Mouse (Mus musculus) midbrain, embryonic 13.5 days (tissue): ENCODE measurements around the gene Speer4f2. TPM values are rescaled to one million over a fixed set of nuclear protein-coding genes. Genes with fewer than 3 reads are reported as not detected.

Source experiments
- ATAC-seq: fragments of 200-750 bp; cut with Nextera tagmentation; 2 replicates; pipeline ENCODE4 v1.8.0; 2017; ENCODE audit warnings: mild to moderate bottlenecking, moderate TSS enrichment, moderate library complexity
- H3K27ac ChIP-seq: fragments of 300-500 bp; sonication (generic); 2 replicates; pipeline ENCODE4 v1.5.1; 2015; ENCODE audit warnings: inconsistent platforms, mild to moderate bottlenecking, moderate library complexity
- H3K27me3 ChIP-seq: fragments of 300-500 bp; sonication (generic); 2 replicates; pipeline ENCODE4 v1.6.1; 2015; ENCODE audit warnings: mild to moderate bottlenecking, inconsistent platforms
- H3K36me3 ChIP-seq: fragments of 300-500 bp; sonication (generic); 2 replicates; pipeline ENCODE4 v1.6.1; 2015; ENCODE audit warnings: mild to moderate bottlenecking, inconsistent platforms
- H3K4me1 ChIP-seq: fragments of 300-500 bp; sonication (generic); replicated peaks from 2 replicates; pipeline ENCODE4 v1.6.1; 2015; ENCODE audit warnings: inconsistent platforms
- H3K4me2 ChIP-seq: fragments of 300-500 bp; sonication (generic); replicated peaks from 2 replicates; pipeline ENCODE4 v1.6.1; 2015; ENCODE audit warnings: moderate library complexity, mild to moderate bottlenecking, inconsistent platforms
- H3K4me3 ChIP-seq: fragments of 300-500 bp; sonication (generic); replicated peaks from 2 replicates; pipeline ENCODE4 v1.5.1; 2015; ENCODE audit warnings: mild to moderate bottlenecking, inconsistent platforms
- H3K9ac ChIP-seq: fragments of 300-500 bp; sonication (generic); replicated peaks from 2 replicates; pipeline ENCODE4 v1.6.1; 2015; ENCODE audit warnings: mild to moderate bottlenecking, inconsistent platforms
- H3K9me3 ChIP-seq: fragments of 300-500 bp; sonication (generic); 2 replicates; pipeline ENCODE4 v1.6.1; 2016; ENCODE audit warnings: mild to moderate bottlenecking, inconsistent platforms
- WGBS: fragments of 180-500 bp; shearing (Covaris S2); methylation state at CpG from one replicate; pipeline ENCODE4 v1.1.7; 2015; 5-methylcytosine and 5-hydroxymethylcytosine counted together
- polyA plus RNA-seq: library from polyadenylated mRNA; unstranded; fragments of >200 nt; fragmentation: Nextera tagmentation; extraction: Ambion mirVana; gene quantifications from 2 replicates; pipeline ENCODE4 v1.2.1, GENCODE M21; 2015

Gene Speer4f2
- polyA plus RNA-seq, 1 experiment from 2014 or later: not detected

DNA sequence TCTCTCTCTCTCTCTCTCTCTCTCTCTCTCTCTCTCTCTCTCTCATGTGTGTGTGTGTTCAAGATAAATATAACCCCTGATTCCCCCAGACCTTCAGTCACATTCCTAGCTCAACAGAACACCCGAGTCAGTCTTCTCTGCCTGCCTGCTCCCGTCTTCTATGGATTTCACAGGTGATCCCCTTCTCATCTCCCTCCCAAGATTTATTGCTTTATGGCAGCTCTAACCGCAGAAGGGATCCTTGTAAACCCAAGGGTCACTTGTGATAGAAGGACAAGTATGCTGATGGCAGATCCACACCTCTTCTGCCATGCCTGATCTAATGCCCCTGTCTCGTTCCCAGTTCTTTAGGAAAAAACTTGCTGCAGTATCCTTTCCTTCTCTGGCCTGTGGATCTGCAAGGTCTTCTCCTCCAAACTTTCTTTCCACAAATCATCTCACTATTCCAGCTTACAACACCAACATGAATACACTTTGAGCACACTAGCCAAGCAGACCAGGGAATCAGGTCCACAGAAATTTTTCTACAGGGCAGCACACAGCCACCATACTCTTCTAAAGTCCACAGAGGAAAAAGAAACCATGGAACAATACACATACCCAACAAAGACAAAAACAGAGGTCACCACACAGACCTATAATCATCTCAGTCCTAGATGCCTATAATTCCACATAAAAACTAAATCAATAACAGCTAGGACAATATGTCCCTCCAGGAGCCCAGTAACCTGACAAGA, 36.1 kb downstream of the Speer4f2 start:
- ATAC-seq: no peak
- 94% methylated on average over 4 of the region's 4 CpGs for WGBS
- no peaks in the 10 kb centered on the region for H3K27me3 ChIP-seq
- no peaks in the 10 kb centered on the region for H3K9me3 ChIP-seq
- H3K4me3 ChIP-seq: no peak overlapping the region
- H3K4me1 ChIP-seq: no peaks in the 10 kb centered on the region
- H3K36me3 ChIP-seq: no peaks in the 10 kb centered on the region
- no peak overlapping the region for H3K9ac ChIP-seq
- no peak overlapping the region for H3K27ac ChIP-seq
- no peak overlapping the region for H3K4me2 ChIP-seq

DNA sequence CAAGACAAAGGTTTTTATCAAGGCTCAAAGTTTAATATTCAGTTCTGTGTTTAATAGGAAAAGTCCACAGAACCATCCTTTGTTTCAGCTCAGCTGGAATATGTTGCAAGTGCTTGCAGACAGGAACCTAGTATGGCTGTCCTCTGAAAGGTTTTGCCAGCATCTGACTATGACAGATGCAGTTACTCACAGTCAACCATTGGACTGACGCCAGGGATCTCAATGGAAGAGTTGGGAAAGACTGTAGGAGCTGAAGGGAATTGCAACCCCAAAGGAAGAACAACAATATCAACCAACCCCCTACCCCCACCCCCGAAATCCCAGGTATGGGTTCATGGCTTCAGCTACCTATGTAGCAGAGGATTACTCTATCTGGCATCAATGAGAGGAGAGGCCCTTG, 44.2 kb downstream of the Speer4f2 start:
- H3K9ac ChIP-seq: no peak overlapping the region
- no peaks in the 10 kb centered on the region for H3K27me3 ChIP-seq
- no peak overlapping the region for H3K4me2 ChIP-seq
- H3K9me3 ChIP-seq: no peaks in the 10 kb centered on the region
- WGBS: 87% methylated on average over 2 of the region's 2 CpGs
- no peaks in the 10 kb centered on the region for H3K36me3 ChIP-seq
- no peak for ATAC-seq
- peaks cover 4% of the 10 kb centered on the region; the same call in 1 of the 2 replicates for H3K4me1 ChIP-seq
- no peak overlapping the region for H3K27ac ChIP-seq
- H3K4me3 ChIP-seq: no peak overlapping the region

- no peaks in the 10 kb centered on the region for H3K27me3 ChIP-seq
- no peak overlapping the region for H3K9ac ChIP-seq
- H3K4me2 ChIP-seq: no peak overlapping the region
- H3K36me3 ChIP-seq: no peaks in the 10 kb centered on the region
- peak; percentile 83 for ATAC-seq
- no peaks in the 10 kb centered on the region for H3K9me3 ChIP-seq
- no peak overlapping the region for H3K4me3 ChIP-seq
- peak overlapping the region; percentile 30; the same call in 1 of the 2 replicates for H3K27ac ChIP-seq
- WGBS: 67% methylated on average over 1 of the region's 1 CpGs
- H3K4me1 ChIP-seq: peaks cover 4% of the 10 kb centered on the region; the same call in 1 of the 2 replicates
Measured at GRCm38 (mm10) chr5:17419215-17419820, 46.3 kb downstream of the Speer4f2 start.

- Histone ChIP-seq H3K4me2 (no peak overlapping the region), H3K36me3 (no peaks in the 10 kb centered on the region), H3K4me1 (peaks cover 4% of the 10 kb centered on the region; the same call in 1 of the 2 replicates), H3K27ac (no peak overlapping the region), H3K9me3 (no peaks in the 10 kb centered on the region), H3K27me3 (no peaks in the 10 kb centered on the region), H3K4me3 (no peak overlapping the region), H3K9ac (no peak overlapping the region)
- no peak for ATAC-seq
Measured at GRCm38 (mm10) chr5:17419921-17420320, 46.9 kb downstream of the Speer4f2 start.

GRCm38 (mm10) chr5:17422225-17422624, 49.2 kb downstream of the Speer4f2 start:
- Histone ChIP-seq H3K9me3 (no peaks in the 10 kb centered on the region), H3K4me1 (peaks cover 4% of the 10 kb centered on the region; the same call in 1 of the 2 replicates), H3K27ac (no peak overlapping the region), H3K36me3 (no peaks in the 10 kb centered on the region), H3K9ac (no peak overlapping the region), H3K27me3 (no peaks in the 10 kb centered on the region), H3K4me2 (no peak overlapping the region), H3K4me3 (no peak overlapping the region)
- ATAC-seq: no peak
- WGBS: 69% methylated on average over 1 of the region's 1 CpGs

DNA sequence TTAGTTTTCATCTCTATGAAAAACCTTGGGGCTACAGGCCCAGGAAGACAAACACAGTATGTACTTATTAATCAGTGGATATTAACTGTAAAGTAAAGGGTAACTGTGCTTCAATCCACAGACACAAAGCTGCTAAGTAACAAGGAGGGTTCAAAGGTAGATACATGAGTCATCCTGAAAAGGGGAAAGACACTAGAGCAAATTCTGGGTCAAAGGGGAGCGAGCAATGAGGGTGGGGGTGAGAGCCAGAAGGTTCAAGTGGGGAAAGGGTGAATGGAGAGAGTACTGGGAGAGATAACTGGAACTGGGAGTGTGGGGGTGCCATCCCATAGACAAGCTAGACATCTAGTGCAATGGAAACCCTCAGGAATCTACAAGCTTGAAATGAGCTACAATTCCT, 54.0 kb downstream of the Speer4f2 start:
- ATAC-seq: no peak
- no peak overlapping the region for H3K9ac ChIP-seq
- H3K36me3 ChIP-seq: no peaks in the 10 kb centered on the region
- no peak overlapping the region for H3K27ac ChIP-seq
- no peak overlapping the region for H3K4me2 ChIP-seq
- no peaks in the 10 kb centered on the region for H3K4me1 ChIP-seq
- H3K4me3 ChIP-seq: no peak overlapping the region
- 81% methylated on average over 1 of the region's 1 CpGs for WGBS
- no peaks in the 10 kb centered on the region for H3K27me3 ChIP-seq
- no peaks in the 10 kb centered on the region for H3K9me3 ChIP-seq

Other genes with a start within 250 kb of the Speer4f2 start
- gene Speer4f1, start 102.9 kb downstream of the Speer4f2 start, polyA plus RNA-seq: not detected in 2 replicates
- gene Sema3c, start 201.1 kb downstream of the Speer4f2 start, polyA plus RNA-seq: 9.2 and 9.4 TPM in 2 replicates